Mouse (Mus musculus) CH12.LX (cell line): ENCODE data around the gene Gm11239. TPM values are rescaled to one million over a fixed set of nuclear protein-coding genes. Genes with fewer than 3 reads are reported as not detected.
"Not testable (repeated sequence)": the region's sequence is repeated elsewhere in the genome, so short reads cannot be mapped to it uniquely, and the experiment has no call there.

Experiments
- DNase-seq: peaks from one replicate; pipeline ENCODE4 v3.0.0-alpha.2; 2013; ENCODE audit errors: extremely low read depth
- H3K27ac ChIP-seq: 2 replicates; pipeline ENCODE4 v1.5.1; 2012; ENCODE audit warnings: low read depth, mild to moderate bottlenecking, control low read depth, moderate library complexity; ENCODE audit not compliant: insufficient read depth
- H3K27me3 ChIP-seq: replicated peaks from 2 replicates; pipeline ENCODE3; 2012; ENCODE audit warnings: inconsistent platforms
- H3K36me3 ChIP-seq, 2 experiments: replicated peaks in 1 of 2; 2 replicates each; pipeline versions ENCODE3 to v1.6.1; 2012; ENCODE audit warnings: inconsistent platforms in 1 of 2, low read length in 1 of 2, mild to moderate bottlenecking in 1 of 2, mixed read lengths in 1 of 2, moderate library complexity in 1 of 2; ENCODE audit not compliant: control insufficient read depth in 1 of 2, insufficient read depth in 1 of 2
- H3K4me1 ChIP-seq, 2 experiments: 2 replicates each; pipeline ENCODE4 v1.6.1; 2012; ENCODE audit warnings: inconsistent platforms in 1 of 2, moderate library complexity in 1 of 2; ENCODE audit not compliant: insufficient read depth in 2 of 2, control insufficient read depth in 1 of 2
- H3K4me2 ChIP-seq: 2 replicates; pipeline ENCODE4 v1.6.1; 2012; ENCODE audit warnings: low read depth, mild to moderate bottlenecking, control low read depth; ENCODE audit not compliant: poor library complexity, insufficient read depth, severe bottlenecking
- H3K4me3 ChIP-seq, 3 experiments: fragments of 150-350 bp in 1 of 3; sonication (generic) in 1 of 3; replicated peaks in 1 of 3; 2 replicates each; pipeline versions ENCODE3 to v1.5.1; 2011 to 2012; ENCODE audit warnings: low read depth in 2 of 3, low read length in 2 of 3, mild to moderate bottlenecking in 2 of 3, moderate library complexity in 2 of 3, control low read depth in 1 of 3, improper control_type of control experiment in 1 of 3, inconsistent platforms in 1 of 3, mixed read lengths in 1 of 3; ENCODE audit not compliant: poor library complexity in 1 of 3
- H3K79me2 ChIP-seq: replicated peaks from 2 replicates; pipeline ENCODE4 v1.6.1; 2012; ENCODE audit warnings: mild to moderate bottlenecking, moderate library complexity; ENCODE audit not compliant: control insufficient read depth, poor library complexity, insufficient read depth, severe bottlenecking; ENCODE audit errors: extremely low read depth
- H3K9ac ChIP-seq: 2 replicates; pipeline ENCODE4 v1.6.1; 2012; ENCODE audit warnings: low read depth, mild to moderate bottlenecking, control low read depth, moderate library complexity; ENCODE audit not compliant: insufficient read depth
- H3K9me3 ChIP-seq: replicated peaks from 2 replicates; pipeline ENCODE3; 2012; ENCODE audit warnings: low read length, inconsistent platforms, mixed read lengths
- dilution Hi-C: fragments of 300-500 bp; cut with MboI; formaldehyde crosslinking; loops from 2 replicates; pipeline ENCODE4 v1.14.3; 2020; ENCODE audit warnings: low sequenced_read_pairs; ENCODE audit not compliant: extremely low pct_unique_long_range_greater_than_20kb, extremely low pct_ligation_motif_present
- in situ Hi-C: fragments of 300-500 bp; cut with MboI; formaldehyde crosslinking; loops from 3 replicates; pipeline ENCODE4 v1.14.3; 2019; ENCODE audit warnings: low sequenced_read_pairs, low pct_ligation_motif_present, low pct_unique_long_range_greater_than_20kb, mixed read lengths
- polyA plus RNA-seq: library from polyadenylated mRNA; unstranded; fragments of >175 nt; gene quantifications from 2 replicates; pipeline ENCODE4 v1.2.1, GENCODE M21; 2012; ENCODE audit warnings: low read depth; ENCODE audit not compliant: insufficient read length
- total RNA-seq, 2 experiments: library from RNA; depleted of rRNA; stranded (reverse); fragments of 300-350 nt in 1 of 2; fragments of >200 nt in 1 of 2; gene quantifications; 2 replicates each; pipeline ENCODE4 v1.2.3; 2012 to 2014

The Gm11239 gene
- 0.17 TPM in 2 replicates for total RNA-seq (2012; rRNA removed)
- not detected in 2 replicates for total RNA-seq (2014; rRNA removed)
- polyA plus RNA-seq: not detected in 2 replicates

DNA sequence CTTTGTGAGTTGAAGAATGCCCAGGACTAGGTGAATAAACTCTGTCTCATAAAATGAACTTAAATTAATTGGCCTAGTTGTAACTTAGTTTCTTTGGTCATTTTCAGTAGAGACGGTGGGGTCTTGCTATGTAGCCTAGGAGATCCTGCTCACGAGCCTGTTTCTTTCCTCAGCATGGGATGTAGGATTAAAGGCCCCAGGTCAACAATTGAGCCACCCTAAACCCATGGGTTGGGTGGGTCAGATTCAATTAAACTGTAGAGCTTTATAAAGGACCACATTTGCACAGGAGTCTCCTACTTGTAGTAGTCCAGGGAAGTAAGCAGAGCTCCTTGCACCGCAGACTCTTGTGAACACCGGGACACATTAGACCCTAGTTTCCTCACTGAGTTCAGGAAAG, at the start of gene Gm11239:
TSS of gene Gm11239 (plus strand) at position 301 of the 400 bp plus-strand sequence.
- H3K36me3 ChIP-seq, H3K9me3 ChIP-seq, DNase-seq, H3K4me2 ChIP-seq, H3K27ac ChIP-seq, H3K79me2 ChIP-seq, H3K9ac ChIP-seq, dilution Hi-C loops, in situ Hi-C loops, H3K27me3 ChIP-seq, H3K4me1 ChIP-seq, H3K4me3 ChIP-seq: not testable (repeated sequence)

DNA sequence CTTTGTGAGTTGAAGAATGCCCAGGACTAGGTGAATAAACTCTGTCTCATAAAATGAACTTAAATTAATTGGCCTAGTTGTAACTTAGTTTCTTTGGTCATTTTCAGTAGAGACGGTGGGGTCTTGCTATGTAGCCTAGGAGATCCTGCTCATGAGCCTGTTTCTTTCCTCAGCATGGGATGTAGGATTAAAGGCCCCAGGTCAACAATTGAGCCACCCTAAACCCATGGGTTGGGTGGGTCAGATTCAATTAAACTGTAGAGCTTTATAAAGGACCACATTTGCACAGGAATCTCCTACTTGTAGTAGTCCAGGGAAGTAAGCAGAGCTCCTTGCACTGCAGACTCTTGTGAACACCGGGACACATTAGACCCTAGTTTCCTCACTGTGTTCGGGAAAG, 45.5 kb upstream of the Gm11239 start, which contains the start of gene Gm11237:
TSS of gene Gm11237 (plus strand) at position 301 of the 400 bp plus-strand sequence.
- H3K9ac ChIP-seq, H3K4me3 ChIP-seq, H3K4me1 ChIP-seq, H3K27ac ChIP-seq, DNase-seq, in situ Hi-C loops, H3K9me3 ChIP-seq, H3K79me2 ChIP-seq, H3K27me3 ChIP-seq, H3K4me2 ChIP-seq, dilution Hi-C loops, H3K36me3 ChIP-seq: not testable (repeated sequence)

DNA sequence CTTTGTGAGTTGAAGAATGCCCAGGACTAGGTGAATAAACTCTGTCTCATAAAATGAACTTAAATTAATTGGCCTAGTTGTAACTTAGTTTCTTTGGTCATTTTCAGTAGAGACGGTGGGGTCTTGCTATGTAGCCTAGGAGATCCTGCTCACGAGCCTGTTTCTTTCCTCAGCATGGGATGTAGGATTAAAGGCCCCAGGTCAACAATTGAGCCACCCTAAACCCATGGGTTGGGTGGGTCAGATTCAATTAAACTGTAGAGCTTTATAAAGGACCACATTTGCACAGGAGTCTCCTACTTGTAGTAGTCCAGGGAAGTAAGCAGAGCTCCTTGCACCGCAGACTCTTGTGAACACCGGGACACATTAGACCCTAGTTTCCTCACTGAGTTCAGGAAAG, 30.3 kb upstream of the Gm11239 start, which contains the start of gene Gm11236:
TSS of gene Gm11236 (plus strand) at position 301 of the 400 bp plus-strand sequence.
- DNase-seq, H3K27ac ChIP-seq, H3K27me3 ChIP-seq, H3K4me3 ChIP-seq, H3K9ac ChIP-seq, H3K36me3 ChIP-seq, dilution Hi-C loops, H3K4me2 ChIP-seq, H3K9me3 ChIP-seq, H3K4me1 ChIP-seq, H3K79me2 ChIP-seq, in situ Hi-C loops: not testable (repeated sequence)

DNA sequence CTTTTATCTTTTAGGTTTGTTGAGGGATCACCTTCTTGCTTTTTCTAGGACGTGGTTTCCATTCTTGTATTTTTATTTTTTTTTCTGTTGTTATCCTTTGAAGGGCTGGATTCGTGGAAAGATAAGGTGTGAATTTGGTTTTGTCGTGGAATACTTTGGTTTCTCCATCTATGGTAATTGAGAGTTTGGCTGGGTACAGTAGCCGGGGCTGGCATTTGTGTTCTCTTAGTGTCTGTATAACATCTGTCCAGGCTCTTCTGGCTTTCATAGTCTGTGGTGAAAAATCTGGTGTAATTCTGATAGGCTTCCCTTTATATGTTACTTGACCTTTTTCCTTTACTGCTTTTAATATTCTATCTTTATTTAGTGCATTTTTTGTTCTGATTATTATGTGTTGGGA, 6.3 kb upstream of the Gm11239 start:
- H3K36me3 ChIP-seq, H3K9ac ChIP-seq, H3K9me3 ChIP-seq, H3K4me1 ChIP-seq, DNase-seq, H3K4me3 ChIP-seq, H3K27ac ChIP-seq, dilution Hi-C loops, in situ Hi-C loops, H3K4me2 ChIP-seq, H3K79me2 ChIP-seq, H3K27me3 ChIP-seq: not testable (repeated sequence)

DNA sequence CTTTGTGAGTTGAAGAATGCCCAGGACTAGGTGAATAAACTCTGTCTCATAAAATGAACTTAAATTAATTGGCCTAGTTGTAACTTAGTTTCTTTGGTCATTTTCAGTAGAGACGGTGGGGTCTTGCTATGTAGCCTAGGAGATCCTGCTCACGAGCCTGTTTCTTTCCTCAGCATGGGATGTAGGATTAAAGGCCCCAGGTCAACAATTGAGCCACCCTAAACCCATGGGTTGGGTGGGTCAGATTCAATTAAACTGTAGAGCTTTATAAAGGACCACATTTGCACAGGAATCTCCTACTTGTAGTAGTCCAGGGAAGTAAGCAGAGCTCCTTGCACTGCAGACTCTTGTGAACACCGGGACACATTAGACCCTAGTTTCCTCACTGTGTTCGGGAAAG, 15.1 kb downstream of the Gm11239 start, which contains the start of gene Gm428:
TSS of gene Gm428 (plus strand) at position 301 of the 400 bp plus-strand sequence.
- H3K79me2 ChIP-seq, H3K27ac ChIP-seq, DNase-seq, dilution Hi-C loops, in situ Hi-C loops, H3K36me3 ChIP-seq, H3K27me3 ChIP-seq, H3K4me1 ChIP-seq, H3K9me3 ChIP-seq, H3K4me2 ChIP-seq, H3K4me3 ChIP-seq, H3K9ac ChIP-seq: not testable (repeated sequence)
